Mouse (Mus musculus) layer of hippocampus, postnatal 36 days (tissue): ENCODE data around the gene Defb39. TPM values are rescaled to one million over a fixed set of nuclear protein-coding genes. Genes with fewer than 3 reads are reported as not detected.

ENCODE experiments used
- DNase-seq, 2 experiments: peaks; one replicate each; pipeline ENCODE4 v3.0.0; 2022
- total RNA-seq, 2 experiments: library from RNA; stranded (reverse); gene quantifications; 2 replicates each; pipeline ENCODE4 v1.2.3; 2021

Gene Defb39
- not detected for total RNA-seq

DNA sequence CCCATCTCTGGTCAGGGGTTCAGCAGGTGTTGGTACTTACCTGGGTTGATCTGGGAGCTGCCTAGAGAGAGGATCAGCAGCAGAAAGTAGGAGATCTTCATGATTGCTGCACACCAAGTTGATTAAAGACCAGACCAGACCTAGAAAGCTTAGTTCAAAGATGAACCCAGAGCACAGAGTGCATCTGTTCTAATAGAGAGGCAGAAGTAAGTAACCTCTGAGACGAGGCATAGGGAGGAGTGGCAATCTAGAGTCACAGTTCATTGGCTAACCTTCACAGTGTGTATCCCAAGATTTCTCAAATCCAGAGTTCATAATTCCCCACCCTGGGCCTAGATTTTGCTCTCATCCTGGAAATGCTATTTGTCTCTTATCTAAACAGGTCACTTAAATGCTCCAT lies at the start of gene Defb39:
TSS of gene Defb39 (minus strand) at position 101 of the 400 bp plus-strand sequence.
- no peak for DNase-seq

DNA sequence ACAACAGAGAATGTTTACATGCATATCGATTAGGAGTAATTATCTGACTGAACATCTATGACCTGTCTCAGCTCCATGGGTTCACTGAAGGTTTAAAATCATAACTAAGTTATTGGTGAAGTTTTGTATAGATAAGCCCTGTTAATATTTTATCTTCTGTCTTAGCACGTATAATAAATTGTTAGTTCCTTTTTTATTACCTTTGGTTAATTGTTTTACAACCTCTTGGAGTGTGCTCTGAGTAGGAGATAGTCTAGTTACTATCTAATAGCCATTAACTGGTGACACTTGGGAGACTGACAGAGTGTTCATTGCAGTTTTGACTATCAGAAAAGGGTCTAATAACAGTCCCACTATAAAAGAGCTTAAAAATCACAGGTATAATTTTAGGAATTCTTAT lies 1.4 kb upstream of the Defb39 start:
- no peak for DNase-seq

DNA sequence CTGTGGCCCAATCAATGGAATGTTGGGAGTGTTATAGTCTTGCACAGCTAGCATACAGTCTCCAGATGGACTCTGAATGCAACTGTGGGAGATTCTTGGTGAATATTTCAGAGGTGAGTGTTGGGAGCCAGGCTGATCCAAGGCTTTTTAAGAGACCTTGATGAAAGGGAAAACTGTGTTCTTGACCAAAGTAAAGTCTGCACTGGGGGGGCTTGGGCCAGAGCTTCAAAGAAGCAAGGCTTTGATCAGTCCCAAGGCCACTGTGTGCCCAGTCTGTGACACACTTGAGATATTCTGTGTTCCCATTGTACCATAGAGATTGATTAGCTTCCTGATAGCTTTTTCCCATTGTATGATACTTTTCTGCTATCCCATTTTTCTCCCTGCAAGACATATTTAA lies 1.7 kb downstream of the Defb39 start:
- no peak for DNase-seq

DNA sequence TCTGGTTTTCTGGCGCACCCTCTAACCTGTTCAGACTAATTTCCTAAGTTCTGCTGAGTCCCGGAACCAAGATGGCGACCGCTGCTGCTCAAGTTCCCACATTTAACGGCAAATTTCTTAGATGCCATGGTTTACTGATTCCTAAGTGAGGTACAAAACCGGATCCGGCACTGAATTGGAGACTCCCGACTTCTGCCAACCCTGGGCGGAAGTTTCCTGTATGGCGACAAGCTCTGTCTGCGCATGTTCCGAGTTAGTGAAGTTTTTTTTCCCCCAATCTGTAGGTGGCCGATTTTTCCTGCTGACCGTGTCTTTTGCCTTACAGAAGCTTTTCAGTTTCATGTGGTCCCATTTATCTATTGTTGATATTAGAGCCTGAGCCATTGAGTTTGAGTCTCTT lies 19.4 kb downstream of the Defb39 start:
- DNase-seq, result no peak

DNA sequence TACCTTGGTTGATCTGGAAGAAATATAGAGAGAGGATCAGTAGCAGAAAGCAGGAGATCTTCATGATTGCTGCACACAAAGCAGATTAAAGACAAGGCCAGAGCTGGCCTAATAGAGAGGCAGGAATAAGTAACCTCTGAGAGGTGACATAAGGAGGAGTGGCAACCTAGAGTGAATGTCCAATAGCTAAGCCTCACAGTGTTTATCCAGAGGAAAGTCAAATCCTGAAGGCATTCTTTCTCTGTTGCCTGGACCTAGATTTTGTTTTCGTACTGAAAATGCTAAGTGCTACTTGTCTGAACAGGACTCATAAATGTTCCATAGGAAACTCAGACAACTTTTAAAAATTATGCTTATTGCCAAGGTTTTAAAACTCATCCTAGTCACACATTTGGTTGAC lies 38.1 kb downstream of the Defb39 start, which contains the start of gene Defb38:
TSS of gene Defb38 (minus strand) at position 101 of the 400 bp plus-strand sequence.
- no peak for DNase-seq

Other genes starting within 250 kb of the Defb39 start
- not detected for gene Defb40, start 86.6 kb downstream of the Defb39 start, total RNA-seq
- gene Defb37, start 73.8 kb downstream of the Defb39 start, total RNA-seq, result not detected
- gene Defb38, start 38.2 kb downstream of the Defb39 start, total RNA-seq, result not detected
- gene Defb12, start 50.0 kb upstream of the Defb39 start, total RNA-seq, result not detected
- gene Defb34, start 58.9 kb upstream of the Defb39 start, total RNA-seq, result not detected
- gene Gm45826, start 76.0 kb upstream of the Defb39 start, total RNA-seq, result not detected
- gene Defb14, start 129.5 kb upstream of the Defb39 start, total RNA-seq, result not detected
- not detected for gene Defb4, start 133.9 kb upstream of the Defb39 start, total RNA-seq
- not detected for gene Defb6, start 160.7 kb upstream of the Defb39 start, total RNA-seq
- gene Defb46, start 175.1 kb upstream of the Defb39 start, total RNA-seq, result not detected
- not detected for gene Defb5, start 182.8 kb upstream of the Defb39 start, total RNA-seq
- gene Defb3, start 228.6 kb upstream of the Defb39 start, total RNA-seq, result not detected